Mouse (Mus musculus): ENCODE results near the gene Il5ra. TPM values are rescaled to one million over a fixed set of nuclear protein-coding genes. Genes with fewer than 3 reads are reported as not detected.
A peak's percentile ranks its signal among the peaks of the same experiment; 100 is the strongest.

Gene Il5ra
- polyA plus RNA-seq, 1 experiment from 2014 or later: not detected

DNA sequence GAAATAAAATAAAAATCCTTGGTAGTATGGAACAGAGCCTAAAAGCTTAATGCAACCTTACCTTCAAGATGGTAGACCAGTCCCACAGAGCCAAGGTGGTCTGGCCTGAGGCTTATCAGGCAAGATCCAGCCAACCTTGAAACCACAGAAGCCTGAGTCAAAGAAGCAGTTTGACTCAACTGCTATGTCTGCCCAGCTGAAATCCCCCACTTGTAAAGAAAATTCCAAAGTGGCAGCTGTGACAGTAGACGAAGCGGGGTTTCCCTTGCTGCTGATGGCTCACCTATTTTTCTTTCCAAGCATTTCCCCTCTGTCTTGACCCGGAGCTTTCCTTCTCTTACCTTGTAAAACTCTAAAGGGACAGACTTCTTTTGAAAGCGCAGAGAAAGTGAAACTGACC lies 23.2 kb downstream of the Il5ra start:
- WGBS: 85% methylated on average over 4 of the region's 4 CpGs

DNA sequence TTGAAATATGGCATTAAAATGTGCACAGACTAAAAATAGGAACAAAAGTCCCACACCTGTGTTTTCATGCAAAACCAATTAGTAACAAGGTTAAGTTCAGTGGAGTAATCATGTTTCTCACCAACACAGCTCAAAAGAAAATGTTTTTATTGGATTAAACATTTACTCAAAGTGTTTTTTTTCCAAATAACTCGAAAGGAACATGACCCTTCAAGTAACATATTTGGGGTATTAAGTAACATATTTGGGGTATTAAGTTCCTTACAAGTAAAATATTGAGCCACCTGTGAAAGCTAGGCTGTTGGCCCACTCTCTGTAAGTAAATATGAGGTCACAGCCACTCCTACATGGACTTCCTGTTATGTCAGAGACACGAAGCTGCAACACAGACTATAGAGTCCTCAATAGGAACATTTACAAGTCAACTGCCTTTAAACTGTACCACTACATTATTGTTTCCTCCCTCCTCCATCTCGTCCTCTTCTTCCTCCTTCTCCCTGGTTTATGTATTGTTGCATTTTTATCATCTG lies 43.3 kb downstream of the Il5ra start:
- Histone ChIP-seq H3K9ac (ENCODE audit: low read depth, low read length) (no peak overlapping the region), H3K4me3 (ENCODE audit: low read depth, low read length) (no peak overlapping the region), H3K27me3 (ENCODE audit: control insufficient read depth, insufficient read depth, low read length) (no peaks in the 10 kb centered on the region), H3K4me2 (replicated peaks; ENCODE audit: low read depth, low read length) (no peak overlapping the region), H3K4me1 (replicated peaks; ENCODE audit: control insufficient read depth, insufficient read depth, low read length) (no peaks in the 10 kb centered on the region), H3K36me3 (ENCODE audit: control insufficient read depth, insufficient read depth, low read length) (no peaks in the 10 kb centered on the region), H3K9me3 (ENCODE audit: control insufficient read depth, low read length) (no peaks in the 10 kb centered on the region), H3K27ac (ENCODE audit: low read depth, low read length) (no peak overlapping the region)
- WGBS: 72% methylated on average over 3 of the region's 3 CpGs
- ATAC-seq (ENCODE audit: low FRiP score) (no peak), DNase-seq (ENCODE audit: low spot score) (no peak)

More for the DNA sequence above, 23.2 kb downstream of the Il5ra start:
- no peak for ATAC-seq (ENCODE audit: low FRiP score)
- H3K9ac ChIP-seq (ENCODE audit: low read depth, low read length): no peak overlapping the region
- no peak overlapping the region for H3K27ac ChIP-seq (ENCODE audit: low read depth, low read length)
- DNase-seq (ENCODE audit: low spot score): no peak
- no peaks in the 10 kb centered on the region for H3K4me1 ChIP-seq (replicated peaks; ENCODE audit: control insufficient read depth, insufficient read depth, low read length)
- H3K36me3 ChIP-seq (ENCODE audit: control insufficient read depth, insufficient read depth, low read length): no peaks in the 10 kb centered on the region
- no peak overlapping the region for H3K4me2 ChIP-seq (replicated peaks; ENCODE audit: low read depth, low read length)
- H3K27me3 ChIP-seq (ENCODE audit: control insufficient read depth, insufficient read depth, low read length): no peaks in the 10 kb centered on the region
- H3K4me3 ChIP-seq (ENCODE audit: low read depth, low read length): no peak overlapping the region
- no peaks in the 10 kb centered on the region for H3K9me3 ChIP-seq (ENCODE audit: control insufficient read depth, low read length)

- H3K4me2 ChIP-seq (replicated peaks; ENCODE audit: low read depth, low read length): no peak overlapping the region
- ATAC-seq (ENCODE audit: low FRiP score) (no peak), DNase-seq (ENCODE audit: low spot score) (no peak)
- H3K9ac ChIP-seq (ENCODE audit: low read depth, low read length): no peak overlapping the region
- H3K9me3 ChIP-seq (ENCODE audit: control insufficient read depth, low read length): no peaks in the 10 kb centered on the region
- no peak overlapping the region for H3K4me3 ChIP-seq (ENCODE audit: low read depth, low read length)
- H3K36me3 ChIP-seq (ENCODE audit: control insufficient read depth, insufficient read depth, low read length): no peaks in the 10 kb centered on the region
- H3K27ac ChIP-seq (ENCODE audit: low read depth, low read length): no peak overlapping the region
- H3K27me3 ChIP-seq (ENCODE audit: control insufficient read depth, insufficient read depth, low read length): no peaks in the 10 kb centered on the region
- 70% methylated on average over 3 of the region's 3 CpGs for WGBS
- H3K4me1 ChIP-seq (replicated peaks; ENCODE audit: control insufficient read depth, insufficient read depth, low read length): no peaks in the 10 kb centered on the region
Observed at GRCm38 (mm10) chr6:106701931-106702330, 46.9 kb downstream of the Il5ra start.

- H3K4me2 ChIP-seq (replicated peaks; ENCODE audit: low read depth, low read length): no peak overlapping the region
- H3K4me1 ChIP-seq (replicated peaks; ENCODE audit: control insufficient read depth, insufficient read depth, low read length): no peaks in the 10 kb centered on the region
- H3K27ac ChIP-seq (ENCODE audit: low read depth, low read length): no peak overlapping the region
- H3K9ac ChIP-seq (ENCODE audit: low read depth, low read length): no peak overlapping the region
- H3K27me3 ChIP-seq (ENCODE audit: control insufficient read depth, insufficient read depth, low read length): no peaks in the 10 kb centered on the region
- H3K4me3 ChIP-seq (ENCODE audit: low read depth, low read length): no peak overlapping the region
- no peaks in the 10 kb centered on the region for H3K36me3 ChIP-seq (ENCODE audit: control insufficient read depth, insufficient read depth, low read length)
- ATAC-seq (ENCODE audit: low FRiP score): no peak
- 79% methylated on average over 8 of the region's 8 CpGs for WGBS
- no peaks in the 10 kb centered on the region for H3K9me3 ChIP-seq (ENCODE audit: control insufficient read depth, low read length)
- no peak for DNase-seq (ENCODE audit: low spot score)
Observed at GRCm38 (mm10) chr6:106675581-106675980, 73.3 kb downstream of the Il5ra start.

- H3K4me3 ChIP-seq (ENCODE audit: low read depth, low read length): no peak overlapping the region
- H3K36me3 ChIP-seq (ENCODE audit: control insufficient read depth, insufficient read depth, low read length): no peaks in the 10 kb centered on the region
- no peak overlapping the region for H3K9ac ChIP-seq (ENCODE audit: low read depth, low read length)
- H3K4me2 ChIP-seq (replicated peaks; ENCODE audit: low read depth, low read length): no peak overlapping the region
- 44% methylated on average over 6 of the region's 6 CpGs for WGBS
- no peak overlapping the region for H3K27ac ChIP-seq (ENCODE audit: low read depth, low read length)
- H3K27me3 ChIP-seq (ENCODE audit: control insufficient read depth, insufficient read depth, low read length): no peaks in the 10 kb centered on the region
- no peaks in the 10 kb centered on the region for H3K4me1 ChIP-seq (replicated peaks; ENCODE audit: control insufficient read depth, insufficient read depth, low read length)
- no peaks in the 10 kb centered on the region for H3K9me3 ChIP-seq (ENCODE audit: control insufficient read depth, low read length)
- peak; percentile 51 for DNase-seq (ENCODE audit: low spot score)
- ATAC-seq (ENCODE audit: low FRiP score): peak; percentile 48; the same call in 1 of the 2 replicates
Observed at GRCm38 (mm10) chr6:106663780-106664651, 84.8 kb downstream of the Il5ra start.

Other genes starting within 250 kb of the Il5ra start
- gene Trnt1, start 20.1 kb upstream of the Il5ra start, polyA plus RNA-seq (2014; fragmentation: Nextera tagmentation; extraction: Ambion mirVana): 77.8 and 80.6 TPM in 2 replicates
- 56.6 and 62.4 TPM in 2 replicates for gene Crbn, start 51.0 kb upstream of the Il5ra start, polyA plus RNA-seq (2014; fragmentation: Nextera tagmentation; extraction: Ambion mirVana)